Mouse (Mus musculus): Measurements from ENCODE around the gene Kctd5. TPM values are rescaled to one million over a fixed set of nuclear protein-coding genes. Genes with fewer than 3 reads are reported as not detected.
A peak's percentile ranks its signal among the peaks of the same experiment; 100 is the strongest.
"Not testable (repeated sequence)": the region's sequence is repeated elsewhere in the genome, so short reads cannot be mapped to it uniquely, and the experiment has no call there.

The Kctd5 gene
- 89.2 and 91.6 TPM in 2 replicates for polyA plus RNA-seq (2016; fragmentation: Nextera tagmentation; extraction: Ambion mirVana)

- H3K9me3 ChIP-seq = no peaks in the 10 kb centered on the region
- H3K4me3 ChIP-seq = peak within 1 kb of the TSS; percentile 98
- H3K27me3 ChIP-seq (ENCODE audit: poor library complexity, severe bottlenecking) = no peaks in the 10 kb centered on the region
- peaks cover 33% of the 10 kb centered on the region for H3K36me3 ChIP-seq (replicated peaks)
- DNase-seq (ENCODE audit: extremely low spot score, low spot score) = peak; percentile 96
- peak within 1 kb of the TSS; percentile 95 for H3K27ac ChIP-seq
- WGBS = under 1% methylated on average over 62 of the region's 62 CpGs
- H3K4me1 ChIP-seq = peaks cover 15% of the 10 kb centered on the region
Observed at GRCm38 (mm10) chr17:24072919-24073696, at the start of gene Kctd5. Gene Kctd5 (minus strand): TSS chr17:24073485.

- Histone ChIP-seq H3K9me3 (no peaks in the 10 kb centered on the region), H3K4me1 (no peaks in the 10 kb centered on the region), H3K27ac (no peak overlapping the region), H3K4me3 (no peak overlapping the region), H3K36me3 (replicated peaks) (no peaks in the 10 kb centered on the region), H3K27me3 (ENCODE audit: poor library complexity, severe bottlenecking) (no peaks in the 10 kb centered on the region)
- 88% methylated on average over 3 of the region's 3 CpGs for WGBS
- DNase-seq (ENCODE audit: extremely low spot score, low spot score) = no peak
Observed at GRCm38 (mm10) chr17:24119446-24119845, 46.2 kb upstream of the Kctd5 start.

GRCm38 (mm10) chr17:24113031-24113430 lies 39.7 kb upstream of the Kctd5 start:
- no peak for DNase-seq (ENCODE audit: extremely low spot score, low spot score)
- Histone ChIP-seq H3K9me3 (no peaks in the 10 kb centered on the region), H3K4me1 (no peaks in the 10 kb centered on the region), H3K4me3 (no peak overlapping the region), H3K36me3 (replicated peaks) (peaks cover 25% of the 10 kb centered on the region), H3K27ac (no peak overlapping the region), H3K27me3 (ENCODE audit: poor library complexity, severe bottlenecking) (no peaks in the 10 kb centered on the region)
- WGBS = 94% methylated on average over 4 of the region's 4 CpGs

- H3K27ac ChIP-seq = no peak overlapping the region
- peaks cover 36% of the 10 kb centered on the region for H3K36me3 ChIP-seq (replicated peaks)
- DNase-seq (ENCODE audit: extremely low spot score, low spot score) = no peak
- no peaks in the 10 kb centered on the region for H3K4me1 ChIP-seq
- no peaks in the 10 kb centered on the region for H3K9me3 ChIP-seq
- WGBS = 94% methylated on average over 1 of the region's 1 CpGs
- no peaks in the 10 kb centered on the region for H3K27me3 ChIP-seq (ENCODE audit: poor library complexity, severe bottlenecking)
- no peak overlapping the region for H3K4me3 ChIP-seq
Observed at GRCm38 (mm10) chr17:24111256-24111655, 38.0 kb upstream of the Kctd5 start.

GRCm38 (mm10) chr17:24108896-24109295 lies 35.6 kb upstream of the Kctd5 start:
- 86% methylated on average over 1 of the region's 1 CpGs for WGBS
- H3K4me1 ChIP-seq = no peaks in the 10 kb centered on the region
- peaks cover 55% of the 10 kb centered on the region for H3K36me3 ChIP-seq (replicated peaks)
- no peak overlapping the region for H3K4me3 ChIP-seq
- no peaks in the 10 kb centered on the region for H3K27me3 ChIP-seq (ENCODE audit: poor library complexity, severe bottlenecking)
- no peaks in the 10 kb centered on the region for H3K9me3 ChIP-seq
- no peak for DNase-seq (ENCODE audit: extremely low spot score, low spot score)
- no peak overlapping the region for H3K27ac ChIP-seq

GRCm38 (mm10) chr17:24105111-24105510 lies 31.8 kb upstream of the Kctd5 start:
- DNase-seq (ENCODE audit: extremely low spot score, low spot score) = no peak
- Histone ChIP-seq H3K9me3 (no peaks in the 10 kb centered on the region), H3K36me3 (replicated peaks) (peaks cover 75% of the 10 kb centered on the region), H3K4me3 (no peak overlapping the region), H3K27ac (no peak overlapping the region), H3K4me1 (no peaks in the 10 kb centered on the region), H3K27me3 (ENCODE audit: poor library complexity, severe bottlenecking) (no peaks in the 10 kb centered on the region)
- 83% methylated on average over 2 of the region's 2 CpGs for WGBS

GRCm38 (mm10) chr17:24098354-24098753 lies 25.1 kb upstream of the Kctd5 start:
- no peak overlapping the region for H3K27ac ChIP-seq
- H3K36me3 ChIP-seq (replicated peaks) = peaks cover 76% of the 10 kb centered on the region
- WGBS = 98% methylated on average over 4 of the region's 4 CpGs
- H3K4me3 ChIP-seq = no peak overlapping the region
- no peaks in the 10 kb centered on the region for H3K4me1 ChIP-seq
- DNase-seq (ENCODE audit: extremely low spot score, low spot score) = no peak
- no peaks in the 10 kb centered on the region for H3K9me3 ChIP-seq
- no peaks in the 10 kb centered on the region for H3K27me3 ChIP-seq (ENCODE audit: poor library complexity, severe bottlenecking)

GRCm38 (mm10) chr17:24090575-24090974 lies 17.3 kb upstream of the Kctd5 start:
- DNase-seq (ENCODE audit: extremely low spot score, low spot score) = no peak
- Histone ChIP-seq H3K9me3 (no peaks in the 10 kb centered on the region), H3K4me1 (no peaks in the 10 kb centered on the region), H3K27me3 (ENCODE audit: poor library complexity, severe bottlenecking) (no peaks in the 10 kb centered on the region), H3K4me3 (no peak overlapping the region), H3K27ac (no peak overlapping the region), H3K36me3 (replicated peaks) (peaks cover 82% of the 10 kb centered on the region)
- WGBS = 91% methylated on average over 1 of the region's 1 CpGs

- H3K4me3 ChIP-seq; H3K9me3 ChIP-seq; H3K27ac ChIP-seq; H3K4me1 ChIP-seq; DNase-seq (ENCODE audit: extremely low spot score, low spot score); H3K27me3 ChIP-seq (ENCODE audit: poor library complexity, severe bottlenecking): not testable (repeated sequence)
- H3K36me3 ChIP-seq (replicated peaks) = peaks cover 70% of the 10 kb centered on the region
- 98% methylated on average over 4 of the region's 4 CpGs for whole genome bisulfite sequencing
Observed at GRCm38 (mm10) chr17:24086399-24086798, 13.1 kb upstream of the Kctd5 start.

- H3K27me3 ChIP-seq (ENCODE audit: poor library complexity, severe bottlenecking) = no peaks in the 10 kb centered on the region
- H3K27ac ChIP-seq = no peak overlapping the region
- no peak for DNase-seq (ENCODE audit: extremely low spot score, low spot score)
- H3K36me3 ChIP-seq (replicated peaks) = peaks cover 65% of the 10 kb centered on the region
- no peak overlapping the region for H3K4me3 ChIP-seq
- H3K4me1 ChIP-seq = no peaks in the 10 kb centered on the region
- H3K9me3 ChIP-seq = no peaks in the 10 kb centered on the region
- 79% methylated on average over 1 of the region's 1 CpGs for WGBS
Observed at GRCm38 (mm10) chr17:24084593-24084992, 11.3 kb upstream of the Kctd5 start.

- no peak overlapping the region for H3K27ac ChIP-seq
- no peaks in the 10 kb centered on the region for H3K9me3 ChIP-seq
- DNase-seq (ENCODE audit: extremely low spot score, low spot score) = no peak
- H3K36me3 ChIP-seq (replicated peaks) = peaks cover 44% of the 10 kb centered on the region
- peaks cover 6% of the 10 kb centered on the region for H3K4me1 ChIP-seq
- no peak overlapping the region for H3K4me3 ChIP-seq
- 92% methylated on average over 2 of the region's 2 CpGs for WGBS
- H3K27me3 ChIP-seq (ENCODE audit: poor library complexity, severe bottlenecking) = no peaks in the 10 kb centered on the region
Observed at GRCm38 (mm10) chr17:24077101-24077500, 3.8 kb upstream of the Kctd5 start.

GRCm38 (mm10) chr17:24069531-24069930 lies 3.8 kb downstream of the Kctd5 start:
- Histone ChIP-seq H3K27me3 (ENCODE audit: poor library complexity, severe bottlenecking) (no peaks in the 10 kb centered on the region), H3K36me3 (replicated peaks) (peaks cover 48% of the 10 kb centered on the region), H3K4me1 (peaks cover 15% of the 10 kb centered on the region), H3K9me3 (no peaks in the 10 kb centered on the region), H3K4me3 (no peak overlapping the region), H3K27ac (no peak overlapping the region)
- 94% methylated on average over 3 of the region's 3 CpGs for WGBS
- no peak for DNase-seq (ENCODE audit: extremely low spot score, low spot score)

- Histone ChIP-seq H3K4me3 (no peak overlapping the region), H3K36me3 (replicated peaks) (peaks cover 57% of the 10 kb centered on the region), H3K27ac (no peak overlapping the region), H3K27me3 (ENCODE audit: poor library complexity, severe bottlenecking) (no peaks in the 10 kb centered on the region), H3K9me3 (no peaks in the 10 kb centered on the region), H3K4me1 (peaks cover 15% of the 10 kb centered on the region)
- DNase-seq (ENCODE audit: extremely low spot score, low spot score) = no peak
- WGBS = 85% methylated on average over 5 of the region's 5 CpGs
Observed at GRCm38 (mm10) chr17:24068271-24068670, 5.0 kb downstream of the Kctd5 start.
